Mouse (Mus musculus): Measurements from ENCODE around the gene Gm20388. TPM values are rescaled to one million over a fixed set of nuclear protein-coding genes. Genes with fewer than 3 reads are reported as not detected.
"Not testable (repeated sequence)": the region's sequence is repeated elsewhere in the genome, so short reads cannot be mapped to it uniquely, and the experiment has no call there.

Gm20388 gene
- polyA plus RNA-seq, 1 experiment: 28.1 TPM

- H3K4me1 ChIP-seq (ENCODE audit: control insufficient read depth, insufficient read depth, low read length): no peaks in the 10 kb centered on the region
- no peak for TF ChIP-seq EP300 (IDR thresholded peaks at IDR 0.05; ENCODE audit: insufficient read depth, low read depth, low read length)
- no peak for TF ChIP-seq CTCF (IDR thresholded peaks at IDR 0.05; ENCODE audit: low read depth, low read length)
- TF ChIP-seq POLR2A (IDR thresholded peaks at IDR 0.05; ENCODE audit: insufficient read depth, low read length): no peak
- H3K36me3 ChIP-seq (ENCODE audit: control insufficient read depth, insufficient read depth, low read length, poor library complexity, severe bottlenecking): no peaks in the 10 kb centered on the region
- peak overlapping the region; percentile 36 for H3K9ac ChIP-seq (ENCODE audit: low read depth, poor library complexity, severe bottlenecking)
- no peaks in the 10 kb centered on the region for H3K9me3 ChIP-seq (replicated peaks; ENCODE audit: control insufficient read depth, insufficient read depth, low read length, poor library complexity, severe bottlenecking)
- no peaks in the 10 kb centered on the region for H3K27me3 ChIP-seq (ENCODE audit: control insufficient read depth, insufficient read depth, low read length, poor library complexity, severe bottlenecking)
- peak overlapping the region; percentile 54 for H3K4me3 ChIP-seq (ENCODE audit: low read depth, low read length)
- no peak overlapping the region for H3K27ac ChIP-seq (ENCODE audit: insufficient read depth, low read length)
These were observed 2720.1 kb downstream of the Gm20388 start for GRCm38 (mm10) chr8:122630696-122631095.

DNA sequence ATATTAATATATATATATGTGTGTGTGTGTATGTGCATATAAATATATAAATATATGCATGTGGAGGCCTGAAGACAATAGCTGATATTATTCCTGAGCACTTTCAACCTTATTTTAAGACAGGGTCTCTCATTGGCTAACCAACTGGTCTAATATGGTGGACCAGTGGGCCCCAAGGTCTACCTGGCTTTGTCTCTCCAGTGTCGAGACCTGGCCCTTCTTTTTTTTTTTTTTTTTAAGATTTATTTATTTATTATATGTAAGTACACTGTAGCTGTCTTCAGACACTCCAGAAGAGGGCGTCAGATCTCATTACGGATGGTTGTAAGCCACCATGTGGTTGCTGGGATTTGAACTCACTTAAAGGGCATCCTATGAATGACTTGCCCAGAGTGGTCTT lies 2721.5 kb downstream of the Gm20388 start:
- not testable (repeated sequence) for H3K9me3 ChIP-seq (replicated peaks; ENCODE audit: control insufficient read depth, insufficient read depth, low read length, poor library complexity, severe bottlenecking); H3K27me3 ChIP-seq (ENCODE audit: control insufficient read depth, insufficient read depth, low read length, poor library complexity, severe bottlenecking); H3K4me3 ChIP-seq (ENCODE audit: low read depth, low read length); H3K27ac ChIP-seq (ENCODE audit: insufficient read depth, low read length); H3K36me3 ChIP-seq (ENCODE audit: control insufficient read depth, insufficient read depth, low read length, poor library complexity, severe bottlenecking); H3K9ac ChIP-seq (ENCODE audit: low read depth, poor library complexity, severe bottlenecking); H3K4me1 ChIP-seq (ENCODE audit: control insufficient read depth, insufficient read depth, low read length)

- Histone ChIP-seq H3K4me3 (ENCODE audit: low read depth, low read length) (no peak overlapping the region), H3K9ac (ENCODE audit: low read depth, poor library complexity, severe bottlenecking) (no peak overlapping the region), H3K4me1 (ENCODE audit: control insufficient read depth, insufficient read depth, low read length) (no peaks in the 10 kb centered on the region), H3K9me3 (replicated peaks; ENCODE audit: control insufficient read depth, insufficient read depth, low read length, poor library complexity, severe bottlenecking) (no peaks in the 10 kb centered on the region), H3K36me3 (ENCODE audit: control insufficient read depth, insufficient read depth, low read length, poor library complexity, severe bottlenecking) (no peaks in the 10 kb centered on the region), H3K27me3 (ENCODE audit: control insufficient read depth, insufficient read depth, low read length, poor library complexity, severe bottlenecking) (no peaks in the 10 kb centered on the region), H3K27ac (ENCODE audit: insufficient read depth, low read length) (no peak overlapping the region)
- TF ChIP-seq EP300 (IDR thresholded peaks at IDR 0.05; ENCODE audit: insufficient read depth, low read depth, low read length) (no peak), CTCF (IDR thresholded peaks at IDR 0.05; ENCODE audit: low read depth, low read length) (no peak), POLR2A (IDR thresholded peaks at IDR 0.05; ENCODE audit: insufficient read depth, low read length) (no peak)
These were observed 2722.6 kb downstream of the Gm20388 start for GRCm38 (mm10) chr8:122633205-122633604.

- no peak overlapping the region for H3K27ac ChIP-seq (ENCODE audit: insufficient read depth, low read length)
- TF ChIP-seq CTCF (IDR thresholded peaks at IDR 0.05; ENCODE audit: low read depth, low read length) (no peak), POLR2A (IDR thresholded peaks at IDR 0.05; ENCODE audit: insufficient read depth, low read length) (no peak), EP300 (IDR thresholded peaks at IDR 0.05; ENCODE audit: insufficient read depth, low read depth, low read length) (no peak)
- H3K4me3 ChIP-seq (ENCODE audit: low read depth, low read length): no peak overlapping the region
- H3K4me1 ChIP-seq (ENCODE audit: control insufficient read depth, insufficient read depth, low read length): no peaks in the 10 kb centered on the region
- H3K36me3 ChIP-seq (ENCODE audit: control insufficient read depth, insufficient read depth, low read length, poor library complexity, severe bottlenecking): no peaks in the 10 kb centered on the region
- H3K9me3 ChIP-seq (replicated peaks; ENCODE audit: control insufficient read depth, insufficient read depth, low read length, poor library complexity, severe bottlenecking): no peaks in the 10 kb centered on the region
- no peak overlapping the region for H3K9ac ChIP-seq (ENCODE audit: low read depth, poor library complexity, severe bottlenecking)
- H3K27me3 ChIP-seq (ENCODE audit: control insufficient read depth, insufficient read depth, low read length, poor library complexity, severe bottlenecking): no peaks in the 10 kb centered on the region
These were observed 2725.5 kb downstream of the Gm20388 start for GRCm38 (mm10) chr8:122635878-122636802.

DNA sequence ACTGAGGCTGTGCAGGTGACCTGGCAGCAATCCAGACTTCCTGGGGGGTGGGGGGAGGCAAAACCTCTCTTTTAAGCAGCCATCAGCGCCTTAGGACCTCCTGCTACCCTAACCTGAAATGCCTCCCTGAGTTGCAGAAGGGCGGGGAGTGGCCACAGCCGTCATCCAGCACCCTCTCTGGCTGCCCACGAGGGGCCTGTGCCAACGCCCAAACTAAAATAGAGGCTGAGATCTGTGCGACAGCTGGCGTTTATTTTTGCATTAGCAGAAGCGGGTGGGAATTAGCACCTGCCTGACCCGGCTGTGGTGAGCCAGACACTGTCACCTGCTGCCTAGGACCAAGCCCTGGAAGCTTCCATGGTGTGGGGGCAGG lies 2726.1 kb downstream of the Gm20388 start:
- Histone ChIP-seq H3K9ac (ENCODE audit: low read depth, poor library complexity, severe bottlenecking) (no peak overlapping the region), H3K4me3 (ENCODE audit: low read depth, low read length) (no peak overlapping the region), H3K27ac (ENCODE audit: insufficient read depth, low read length) (no peak overlapping the region), H3K27me3 (ENCODE audit: control insufficient read depth, insufficient read depth, low read length, poor library complexity, severe bottlenecking) (no peaks in the 10 kb centered on the region), H3K4me1 (ENCODE audit: control insufficient read depth, insufficient read depth, low read length) (no peaks in the 10 kb centered on the region), H3K36me3 (ENCODE audit: control insufficient read depth, insufficient read depth, low read length, poor library complexity, severe bottlenecking) (no peaks in the 10 kb centered on the region), H3K9me3 (replicated peaks; ENCODE audit: control insufficient read depth, insufficient read depth, low read length, poor library complexity, severe bottlenecking) (no peaks in the 10 kb centered on the region)
- TF ChIP-seq EP300 (IDR thresholded peaks at IDR 0.05; ENCODE audit: insufficient read depth, low read depth, low read length) (no peak), CTCF (IDR thresholded peaks at IDR 0.05; ENCODE audit: low read depth, low read length) (no peak), POLR2A (IDR thresholded peaks at IDR 0.05; ENCODE audit: insufficient read depth, low read length) (no peak)

- Histone ChIP-seq H3K9ac (ENCODE audit: low read depth, poor library complexity, severe bottlenecking) (no peak overlapping the region), H3K27ac (ENCODE audit: insufficient read depth, low read length) (no peak overlapping the region)
These were observed 2726.6 kb downstream of the Gm20388 start for GRCm38 (mm10) chr8:122637230-122637629.

More at GRCm38 (mm10) chr8:122637230-122637629, 2726.6 kb downstream of the Gm20388 start:
- H3K27me3 ChIP-seq (ENCODE audit: control insufficient read depth, insufficient read depth, low read length, poor library complexity, severe bottlenecking): no peaks in the 10 kb centered on the region
- TF ChIP-seq CTCF (IDR thresholded peaks at IDR 0.05; ENCODE audit: low read depth, low read length): no peak
- TF ChIP-seq EP300 (IDR thresholded peaks at IDR 0.05; ENCODE audit: insufficient read depth, low read depth, low read length): no peak
- no peak for TF ChIP-seq POLR2A (IDR thresholded peaks at IDR 0.05; ENCODE audit: insufficient read depth, low read length)
- H3K4me1 ChIP-seq (ENCODE audit: control insufficient read depth, insufficient read depth, low read length): no peaks in the 10 kb centered on the region
- H3K9me3 ChIP-seq (replicated peaks; ENCODE audit: control insufficient read depth, insufficient read depth, low read length, poor library complexity, severe bottlenecking): no peaks in the 10 kb centered on the region
- no peak overlapping the region for H3K4me3 ChIP-seq (ENCODE audit: low read depth, low read length)
- no peaks in the 10 kb centered on the region for H3K36me3 ChIP-seq (ENCODE audit: control insufficient read depth, insufficient read depth, low read length, poor library complexity, severe bottlenecking)

All from ES-Bruce4 (cell line).